Mouse (Mus musculus) bone marrow macrophage, adult 2 months (primary cell): Measurements from ENCODE around the gene Pdzd2.

Experiments
- CTCF ChIP-seq: IDR thresholded peaks from 2 replicates; pipeline ENCODE4 v1.5.1; 2012; ENCODE audit warnings: low read depth, mild to moderate bottlenecking, low read length, moderate library complexity
- POLR2A ChIP-seq: IDR thresholded peaks from 2 replicates; pipeline ENCODE4 v1.6.1; 2012; ENCODE audit warnings: mild to moderate bottlenecking, low read depth, low read length, borderline replicate concordance

- no peak for TF ChIP-seq CTCF
- no peak for TF ChIP-seq POLR2A
Measured at GRCm38 (mm10) chr15:12623521-12623920, 116.2 kb downstream of the Pdzd2 start.
